Mouse (Mus musculus) heart, adult 2 months (tissue): ENCODE measurements around the gene Proser3.

Experiments used
- CTCF ChIP-seq: fragments of 200-600 bp; IDR thresholded peaks from 2 replicates; pipeline ENCODE4 v1.8.1; 2022; ENCODE audit warnings: antibody characterized with exemption, mild to moderate bottlenecking, moderate library complexity
- POLR2A ChIP-seq: fragments of 200-500 bp; IDR thresholded peaks from 2 replicates; pipeline ENCODE4 v1.6.1; 2011; ENCODE audit warnings: mild to moderate bottlenecking, low read depth, low read length, control low read depth; ENCODE audit not compliant: insufficient read depth

GRCm38 (mm10) chr7:30520856-30521255 is 31.2 kb downstream of the Proser3 start:
- TF ChIP-seq CTCF (no peak), POLR2A (no peak)
